Mouse (Mus musculus): Measurements from ENCODE around the gene Pcgf2. TPM values are rescaled to one million over a fixed set of nuclear protein-coding genes. Genes with fewer than 3 reads are reported as not detected.

The Pcgf2 gene
- total RNA-seq, 1 experiment = 20.1 TPM

- DNase-seq (ENCODE audit: low read depth, low spot score) = peak; percentile 100
- Histone ChIP-seq H3K9me3 (ENCODE audit: control insufficient read depth, insufficient read depth, low read depth, low read length) (no peaks in the 10 kb centered on the region), H3K36me3 (ENCODE audit: control insufficient read depth, insufficient read depth, low read length, poor library complexity, severe bottlenecking) (peaks cover 22% of the 10 kb centered on the region), H3K27ac (ENCODE audit: insufficient read depth, low read depth, low read length, poor library complexity, severe bottlenecking) (peak within 1 kb of the TSS; percentile 40), H3K4me1 (ENCODE audit: control insufficient read depth in 2 of 2, insufficient read depth in 2 of 2, low read length in 2 of 2, poor library complexity in 1 of 2) (peaks cover 0 to 11% of the 10 kb centered on the region in 2 experiments; a peak in 1 of 4 replicates), H3K4me3 (ENCODE audit: insufficient read depth in 1 of 2, low read depth in 1 of 2, low read length in 2 of 2, poor library complexity in 1 of 2, severe bottlenecking in 1 of 2) (peak within 1 kb of the TSS; percentile 78 to 99), H3K9ac (ENCODE audit: insufficient read depth, low read depth, low read length, poor library complexity, severe bottlenecking) (peak within 1 kb of the TSS; percentile 87)
- TF ChIP-seq CHD2 (IDR thresholded peaks at IDR 0.05; ENCODE audit: low read depth, low read length) = peak; percentile 96
- TF ChIP-seq HCFC1 (IDR thresholded peaks at IDR 0.05; ENCODE audit: borderline replicate concordance, insufficient read depth, low read length) = peak; percentile 72; the same call in 1 of the 2 replicates
- peak; percentile 86 for TF ChIP-seq MAFK (IDR thresholded peaks at IDR 0.05; ENCODE audit: insufficient read depth, low read depth, low read length)
- TF ChIP-seq ZC3H11A (IDR thresholded peaks at IDR 0.05; ENCODE audit: borderline replicate concordance, low read depth, low read length) = no peak
- TF ChIP-seq ZNF384 (IDR thresholded peaks at IDR 0.05; ENCODE audit: low read depth, low read length) = no peak
- in situ Hi-C loops (cut with MboI; ENCODE audit: low sequenced_read_pairs in 2 of 2, unreplicated experiment in 2 of 2) = no loop called here
These were observed 2.9 kb upstream of the Pcgf2 start, which contains the start of gene Psmb3 for GRCm38 (mm10) chr11:97703039-97703826. Gene Psmb3, plus strand, starts transcription at chr11:97703399.

GRCm38 (mm10) chr11:97702393-97702745 is 2.1 kb upstream of the Pcgf2 start:
- in situ Hi-C loops (cut with MboI; ENCODE audit: low sequenced_read_pairs in 2 of 2, unreplicated experiment in 2 of 2) = no loop called here
- H3K36me3 ChIP-seq (ENCODE audit: control insufficient read depth, insufficient read depth, low read length, poor library complexity, severe bottlenecking) = peaks cover 22% of the 10 kb centered on the region
- no peak for TF ChIP-seq ZC3H11A (IDR thresholded peaks at IDR 0.05; ENCODE audit: borderline replicate concordance, low read depth, low read length)
- TF ChIP-seq CHD2 (IDR thresholded peaks at IDR 0.05; ENCODE audit: low read depth, low read length) = no peak
- peak; percentile 88 for TF ChIP-seq MAFK (IDR thresholded peaks at IDR 0.05; ENCODE audit: insufficient read depth, low read depth, low read length)
- peak; percentile 91 for TF ChIP-seq ZNF384 (IDR thresholded peaks at IDR 0.05; ENCODE audit: low read depth, low read length)
- no peak overlapping the region for H3K27ac ChIP-seq (ENCODE audit: insufficient read depth, low read depth, low read length, poor library complexity, severe bottlenecking)
- DNase-seq (ENCODE audit: low read depth, low spot score) = no peak
- H3K4me1 ChIP-seq (ENCODE audit: control insufficient read depth in 2 of 2, insufficient read depth in 2 of 2, low read length in 2 of 2, poor library complexity in 1 of 2) = peaks cover 1 to 11% of the 10 kb centered on the region in 2 experiments; a peak in 1 of 4 replicates
- peak overlapping the region; percentile 43 for H3K9ac ChIP-seq (ENCODE audit: insufficient read depth, low read depth, low read length, poor library complexity, severe bottlenecking)
- no peaks in the 10 kb centered on the region for H3K9me3 ChIP-seq (ENCODE audit: control insufficient read depth, insufficient read depth, low read depth, low read length)
- H3K4me3 ChIP-seq (ENCODE audit: insufficient read depth in 1 of 2, low read depth in 1 of 2, low read length in 2 of 2, poor library complexity in 1 of 2, severe bottlenecking in 1 of 2) = peak overlapping the region; percentile 62 to 99

GRCm38 (mm10) chr11:97701581-97702392 is 1.5 kb upstream of the Pcgf2 start:
- Histone ChIP-seq H3K36me3 (ENCODE audit: control insufficient read depth, insufficient read depth, low read length, poor library complexity, severe bottlenecking) (peaks cover 17% of the 10 kb centered on the region), H3K4me3 (ENCODE audit: insufficient read depth in 1 of 2, low read depth in 1 of 2, low read length in 2 of 2, poor library complexity in 1 of 2, severe bottlenecking in 1 of 2) (peak overlapping the region in 1 of 2 experiments; percentile 99; a peak in 1 of 4 replicates), H3K4me1 (ENCODE audit: control insufficient read depth in 2 of 2, insufficient read depth in 2 of 2, low read length in 2 of 2, poor library complexity in 1 of 2) (peaks cover 3 to 12% of the 10 kb centered on the region in 2 experiments; a peak in 1 of 4 replicates), H3K9me3 (ENCODE audit: control insufficient read depth, insufficient read depth, low read depth, low read length) (no peaks in the 10 kb centered on the region), H3K27ac (ENCODE audit: insufficient read depth, low read depth, low read length, poor library complexity, severe bottlenecking) (no peak overlapping the region), H3K9ac (ENCODE audit: insufficient read depth, low read depth, low read length, poor library complexity, severe bottlenecking) (no peak overlapping the region)
- DNase-seq (ENCODE audit: low read depth, low spot score) = no peak
- TF ChIP-seq ZNF384 (IDR thresholded peaks at IDR 0.05; ENCODE audit: low read depth, low read length) = no peak
- no peak for TF ChIP-seq CHD2 (IDR thresholded peaks at IDR 0.05; ENCODE audit: low read depth, low read length)
- no peak for TF ChIP-seq ZC3H11A (IDR thresholded peaks at IDR 0.05; ENCODE audit: borderline replicate concordance, low read depth, low read length)
- TF ChIP-seq MAFK (IDR thresholded peaks at IDR 0.05; ENCODE audit: insufficient read depth, low read depth, low read length) = no peak
- TF ChIP-seq HCFC1 (IDR thresholded peaks at IDR 0.05; ENCODE audit: borderline replicate concordance, insufficient read depth, low read length) = no peak
- in situ Hi-C loops (cut with MboI; ENCODE audit: low sequenced_read_pairs in 2 of 2, unreplicated experiment in 2 of 2) = no loop called here

- Histone ChIP-seq H3K27ac (ENCODE audit: insufficient read depth, low read depth, low read length, poor library complexity, severe bottlenecking) (no peak overlapping the region), H3K9me3 (ENCODE audit: control insufficient read depth, insufficient read depth, low read depth, low read length) (no peaks in the 10 kb centered on the region), H3K4me1 (ENCODE audit: control insufficient read depth in 2 of 2, insufficient read depth in 2 of 2, low read length in 2 of 2, poor library complexity in 1 of 2) (peaks cover 3 to 17% of the 10 kb centered on the region in 2 experiments; a peak in 3 of 4 replicates), H3K9ac (ENCODE audit: insufficient read depth, low read depth, low read length, poor library complexity, severe bottlenecking) (peak overlapping the region; percentile 84), H3K36me3 (ENCODE audit: control insufficient read depth, insufficient read depth, low read length, poor library complexity, severe bottlenecking) (peaks cover 8% of the 10 kb centered on the region), H3K4me3 (ENCODE audit: insufficient read depth in 1 of 2, low read depth in 1 of 2, low read length in 2 of 2, poor library complexity in 1 of 2, severe bottlenecking in 1 of 2) (peak overlapping the region; percentile 88 to 93)
- in situ Hi-C loops (cut with MboI; ENCODE audit: low sequenced_read_pairs in 2 of 2, unreplicated experiment in 2 of 2) = no loop called here
- TF ChIP-seq MAFK (IDR thresholded peaks at IDR 0.05; ENCODE audit: insufficient read depth, low read depth, low read length) = no peak
- no peak for TF ChIP-seq ZC3H11A (IDR thresholded peaks at IDR 0.05; ENCODE audit: borderline replicate concordance, low read depth, low read length)
- TF ChIP-seq HCFC1 (IDR thresholded peaks at IDR 0.05; ENCODE audit: borderline replicate concordance, insufficient read depth, low read length) = no peak
- no peak for TF ChIP-seq ZNF384 (IDR thresholded peaks at IDR 0.05; ENCODE audit: low read depth, low read length)
- TF ChIP-seq CHD2 (IDR thresholded peaks at IDR 0.05; ENCODE audit: low read depth, low read length) = no peak
- no peak for DNase-seq (ENCODE audit: low read depth, low spot score)
These were observed 666 bp upstream of the Pcgf2 start for GRCm38 (mm10) chr11:97700746-97701580.
